Mouse (Mus musculus): ENCODE results near the gene Cobll1.

Gene Cobll1

DNA sequence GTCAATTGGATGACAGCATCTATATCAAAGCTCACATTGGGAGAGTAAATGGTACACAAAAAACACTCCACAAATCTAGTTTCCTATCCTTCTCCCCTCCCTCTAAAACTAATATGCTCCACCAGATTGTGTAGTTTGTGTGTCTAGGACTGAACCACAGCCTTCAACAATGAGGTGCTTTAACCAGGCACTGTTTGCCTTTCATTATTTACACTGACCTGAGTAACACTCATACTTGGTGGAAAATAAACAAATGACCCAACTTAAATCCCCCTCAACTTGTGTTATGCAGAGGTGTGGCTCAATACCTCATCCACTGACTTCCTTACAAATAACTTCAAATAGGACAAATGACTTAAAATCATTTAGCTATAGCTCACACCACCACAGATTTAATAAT lies 155.8 kb downstream of the Cobll1 start:
- no peak for DNase-seq

DNA sequence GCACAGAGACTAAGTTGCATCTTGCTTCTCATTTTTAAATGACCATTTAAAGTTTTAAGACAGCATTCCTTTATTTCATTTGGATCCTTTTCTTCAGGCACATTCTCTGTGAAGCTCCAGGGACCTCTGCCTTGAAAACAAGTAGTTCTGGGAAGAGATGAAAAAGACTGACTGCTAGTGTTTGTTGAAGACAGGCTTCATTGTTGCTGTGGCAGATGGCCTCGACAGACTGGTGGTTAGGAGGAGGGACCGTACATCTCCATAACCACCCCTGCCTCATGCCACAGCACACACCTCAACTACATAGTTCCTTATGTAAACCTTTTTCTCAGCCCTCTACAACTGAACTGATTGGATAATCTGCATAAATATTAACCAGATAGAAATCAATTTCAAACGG lies 161.7 kb downstream of the Cobll1 start:
- DNase-seq = peak; percentile 67

DNA sequence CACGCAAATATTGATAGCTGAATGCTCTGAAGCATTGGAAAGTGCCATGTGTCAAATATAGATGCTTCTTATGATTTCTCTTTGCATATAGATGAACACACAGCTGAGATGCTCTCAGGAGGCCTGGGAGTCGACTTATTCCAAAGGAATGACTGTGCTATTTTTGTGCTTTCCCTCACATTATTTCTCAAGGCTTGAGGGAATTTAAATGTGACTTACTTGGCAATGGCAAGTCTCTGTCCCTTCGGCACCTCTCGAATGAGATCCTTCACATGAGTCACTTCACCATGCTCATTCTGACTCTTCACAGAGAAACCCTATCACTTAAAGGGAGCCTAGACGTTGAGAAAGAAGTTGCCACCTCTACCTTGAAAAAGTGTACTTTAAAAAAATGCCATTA lies 163.4 kb downstream of the Cobll1 start:
- no peak for DNase-seq

DNA sequence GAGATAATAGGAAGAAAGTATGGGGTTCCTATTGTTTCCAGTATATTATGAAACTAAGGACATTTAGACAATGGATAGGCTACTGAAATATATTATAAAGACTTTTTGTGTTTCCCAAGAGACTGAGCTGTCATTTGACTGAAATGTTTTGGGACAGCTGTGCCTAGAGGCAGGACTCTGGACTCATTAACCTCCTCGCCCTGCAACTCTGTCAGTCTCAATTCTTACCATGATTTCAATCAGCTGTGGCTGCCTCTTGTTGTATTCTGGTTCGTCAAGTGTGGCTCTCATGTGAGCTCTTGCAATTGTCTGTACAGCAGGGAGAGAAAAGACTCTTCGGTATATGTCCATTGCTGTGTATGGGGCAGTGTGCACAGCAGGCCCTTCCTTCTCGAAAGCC lies 163.8 kb downstream of the Cobll1 start:
- no peak for DNase-seq

DNA sequence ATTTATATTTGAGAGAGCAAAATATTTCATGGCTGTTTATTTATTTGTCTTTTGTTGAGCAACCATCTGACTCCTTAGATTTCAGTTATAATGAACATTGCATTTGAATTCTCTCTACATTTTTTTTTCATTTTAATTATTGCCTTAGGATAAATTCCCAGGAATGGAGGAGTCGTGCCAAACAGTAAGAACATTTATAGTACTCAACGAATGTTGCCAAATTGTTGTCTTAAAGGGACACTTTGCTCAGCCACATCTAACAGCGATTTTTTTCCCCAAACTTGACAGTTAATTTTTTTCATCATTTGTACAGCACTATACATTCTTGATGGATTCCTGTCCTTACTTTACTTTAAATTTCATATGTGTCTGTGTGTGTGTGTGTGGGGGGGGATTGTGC lies 167.0 kb downstream of the Cobll1 start:
- no peak for DNase-seq

DNA sequence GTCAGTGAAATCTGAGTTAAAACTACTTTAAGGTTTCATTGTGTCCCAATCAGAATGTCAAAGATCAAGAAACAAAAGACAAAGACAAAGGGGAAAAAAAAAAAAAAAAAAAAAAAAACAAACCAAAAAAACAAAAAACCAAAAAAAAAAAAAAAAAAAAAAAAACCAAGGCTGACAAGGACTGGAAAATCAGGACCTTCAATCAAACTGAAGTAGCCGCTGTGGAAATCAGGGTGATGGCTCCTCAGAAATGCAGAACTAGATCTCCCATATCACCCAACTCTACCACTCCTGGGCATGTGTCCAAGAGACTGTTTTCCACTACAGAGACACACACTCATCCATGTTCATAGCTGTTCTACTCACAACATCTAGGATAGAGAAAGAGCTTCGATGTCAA lies 185.4 kb downstream of the Cobll1 start:
- no peak for DNase-seq

DNA sequence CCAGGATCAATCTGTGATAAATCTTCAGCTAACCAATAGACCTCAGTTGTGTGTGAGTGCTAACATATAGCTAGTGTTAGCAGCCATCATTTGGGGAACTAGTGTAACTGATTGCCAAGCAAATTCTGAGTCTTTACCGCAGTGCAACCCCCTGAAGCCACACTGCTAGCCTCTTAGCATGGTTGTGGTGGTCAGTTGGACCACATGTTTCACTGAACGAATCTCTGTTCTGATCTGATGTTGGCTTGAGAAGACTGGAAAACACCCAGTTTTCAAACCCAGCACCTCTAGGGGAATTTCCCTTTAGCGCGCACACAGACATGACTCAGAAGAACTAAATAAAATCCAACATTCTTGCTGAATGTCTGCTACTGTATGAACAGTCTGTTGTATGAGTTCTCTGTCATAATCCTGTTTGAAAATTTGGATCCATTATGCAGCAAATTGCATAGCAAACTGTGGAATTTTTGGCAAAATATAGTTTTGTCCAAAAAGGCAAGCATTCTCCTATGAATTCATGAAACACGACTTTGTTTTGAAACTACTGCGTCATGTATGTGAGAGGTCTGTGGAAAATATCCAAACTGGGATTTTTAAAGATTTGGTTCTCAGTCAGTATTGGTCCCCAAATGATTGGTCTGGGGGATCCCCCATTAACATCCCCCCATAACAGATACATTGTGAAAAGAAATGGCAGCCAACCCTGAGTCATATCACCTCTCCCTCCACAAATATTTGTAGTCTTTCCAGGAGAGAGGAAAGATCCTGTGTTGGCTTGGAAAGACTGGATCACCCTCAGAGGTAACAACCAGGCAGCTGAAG lies 186.8 kb downstream of the Cobll1 start:
- no peak for DNase-seq

DNA sequence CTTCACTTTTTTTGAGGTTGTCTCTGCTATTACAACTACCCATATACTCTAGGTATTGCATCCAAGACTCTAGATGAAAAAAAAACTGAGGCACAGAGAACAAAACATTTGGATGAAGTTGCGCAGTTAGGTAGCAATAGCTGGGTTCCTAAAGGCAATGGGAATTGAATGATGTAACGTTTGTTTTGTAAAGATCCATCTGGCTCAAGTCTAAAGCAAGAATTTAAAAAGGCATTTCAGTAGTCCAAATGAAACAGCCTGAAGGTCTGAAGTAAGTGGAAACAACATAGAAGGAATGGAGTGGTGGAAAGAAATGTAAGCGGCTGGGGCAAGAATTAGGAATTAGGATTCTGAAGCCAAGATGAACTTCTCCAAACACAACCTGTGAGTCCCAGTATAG lies 188.4 kb downstream of the Cobll1 start:
- DNase-seq = no peak

DNA sequence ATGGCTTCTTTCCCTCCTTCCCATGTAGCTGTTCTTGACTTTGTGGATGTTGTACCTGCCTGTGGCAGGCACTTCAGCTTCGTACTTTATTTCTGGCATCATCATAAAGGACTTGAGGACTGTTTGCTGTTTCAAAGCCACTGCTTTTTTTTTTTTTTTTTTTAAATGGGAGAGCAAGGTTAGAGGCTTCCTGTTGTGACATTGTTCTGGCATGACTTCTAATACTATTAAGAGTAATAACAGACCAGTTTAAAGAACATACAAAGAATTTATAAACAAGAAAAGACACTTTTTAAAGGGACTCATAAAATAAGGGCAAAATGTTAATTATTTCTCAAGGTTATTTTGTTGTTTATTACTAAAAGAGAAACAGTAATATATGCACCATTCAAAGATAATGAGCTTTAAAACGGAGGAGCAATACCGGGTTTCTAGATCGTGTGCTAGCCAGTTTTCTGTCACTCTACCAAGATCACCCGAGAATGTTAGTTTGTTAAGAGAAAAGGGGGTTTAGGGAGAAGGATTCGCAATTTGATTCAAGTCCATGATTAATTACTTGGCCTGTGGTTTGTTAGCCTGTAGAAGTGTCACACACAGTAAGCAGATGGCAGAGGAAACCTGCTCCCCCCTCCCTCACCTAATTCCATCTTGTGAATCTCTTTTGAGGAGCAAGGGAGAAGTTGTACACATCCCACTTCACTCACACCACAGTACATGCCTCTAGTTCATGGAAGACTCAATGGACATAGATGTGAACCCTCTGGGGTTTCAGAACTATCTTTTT lies 190.8 kb downstream of the Cobll1 start:
- no peak for DNase-seq

Data from layer of hippocampus, adult 9-11 months (tissue).